Mouse (Mus musculus) C2C12 (cell line): ENCODE data around the gene Tmem51.

ENCODE experiments used
- CEBPB ChIP-seq: IDR thresholded peaks from one replicate; pipeline ENCODE4 v1.6.1; 2011; ENCODE audit warnings: low read depth, mild to moderate bottlenecking, control low read depth, moderate library complexity
- CTCF ChIP-seq: IDR thresholded peaks from one replicate; pipeline ENCODE4 v1.5.1; 2011; ENCODE audit not compliant: control insufficient read depth, insufficient read depth, insufficient read length
- FOSL1 ChIP-seq: IDR thresholded peaks from one replicate; pipeline ENCODE4 v1.8.0; 2011; ENCODE audit warnings: mild to moderate bottlenecking, low read length; ENCODE audit not compliant: poor library complexity, insufficient read depth, severe bottlenecking
- MAX ChIP-seq: IDR thresholded peaks from one replicate; pipeline ENCODE4 v1.6.1; 2011; ENCODE audit warnings: mild to moderate bottlenecking, control low read depth
- MYOD1 ChIP-seq: IDR thresholded peaks from one replicate; pipeline ENCODE4 v1.6.1; 2011; ENCODE audit warnings: low read depth; ENCODE audit not compliant: control insufficient read depth, insufficient read length
- MYOG ChIP-seq: IDR thresholded peaks from one replicate; pipeline ENCODE4 v1.6.1; 2011; ENCODE audit not compliant: control insufficient read depth, insufficient read length; ENCODE audit errors: extremely low read depth
- USF1 ChIP-seq: IDR thresholded peaks from one replicate; pipeline ENCODE4 v1.6.1; 2011; ENCODE audit warnings: low read depth, mild to moderate bottlenecking, control low read depth, moderate library complexity

GRCm38 (mm10) chr4:142113306-142113705, 29.2 kb upstream of the Tmem51 start:
- no peak for TF ChIP-seq CTCF
- no peak for TF ChIP-seq CEBPB
- TF ChIP-seq MYOG = no peak
- TF ChIP-seq USF1 = no peak
- no peak for TF ChIP-seq MAX
- TF ChIP-seq MYOD1 = no peak
- no peak for TF ChIP-seq FOSL1
